Mouse (Mus musculus) spleen, adult 2 months (tissue): ENCODE measurements around the gene Trim50. TPM values are rescaled to one million over a fixed set of nuclear protein-coding genes. Genes with fewer than 3 reads are reported as not detected.

Experiments used
- DNase-seq, 2 experiments: peaks; one replicate each; pipeline versions ENCODE4 v3.0.0 to v3.0.0-alpha.2; 2012 to 2021; ENCODE audit warnings: low spot score in 2 of 2, low read depth in 1 of 2
- H3K27ac ChIP-seq: fragments of 200-500 bp; 2 replicates; pipeline ENCODE4 v1.5.1; 2012; ENCODE audit warnings: low read length, inconsistent platforms; ENCODE audit not compliant: insufficient read depth
- H3K27me3 ChIP-seq: fragments of 200-500 bp; 2 replicates; pipeline ENCODE4 v1.6.1; 2012; ENCODE audit warnings: mild to moderate bottlenecking, moderate library complexity, low read length, inconsistent platforms; ENCODE audit not compliant: control insufficient read depth, insufficient read depth
- H3K36me3 ChIP-seq: fragments of 200-500 bp; 2 replicates; pipeline ENCODE4 v1.6.1; 2012; ENCODE audit warnings: mild to moderate bottlenecking, low read length, inconsistent platforms; ENCODE audit not compliant: control insufficient read depth, insufficient read depth
- H3K4me1 ChIP-seq: fragments of 200-500 bp; 2 replicates; pipeline ENCODE4 v1.6.1; 2011; ENCODE audit warnings: inconsistent platforms; ENCODE audit not compliant: control insufficient read depth, insufficient read depth, insufficient read length
- H3K4me3 ChIP-seq: fragments of 200-500 bp; 2 replicates; pipeline ENCODE4 v1.5.1; 2011; ENCODE audit warnings: mild to moderate bottlenecking, inconsistent platforms; ENCODE audit not compliant: insufficient read depth, insufficient read length; ENCODE audit errors: extremely low read depth
- CTCF ChIP-seq: fragments of 200-500 bp; IDR thresholded peaks from 2 replicates; pipeline ENCODE4 v1.5.1; 2011; ENCODE audit warnings: mild to moderate bottlenecking, inconsistent platforms; ENCODE audit not compliant: insufficient read depth, insufficient read length, insufficient replicate concordance; ENCODE audit errors: extremely low read depth
- POLR2A ChIP-seq: fragments of 200-500 bp; IDR thresholded peaks from 2 replicates; pipeline ENCODE4 v1.6.1; 2011; ENCODE audit warnings: low read depth, low read length, inconsistent platforms
- WGBS: fragments of 180-500 bp; shearing (Covaris S2); methylation state at CpG from one replicate; pipeline ENCODE4 v1.1.7; 2018; 5-methylcytosine and 5-hydroxymethylcytosine counted together
- polyA plus RNA-seq: library from polyadenylated mRNA; depleted of rRNA; stranded (reverse); fragments of >200 nt; gene quantifications from 2 replicates; pipeline ENCODE4 v1.2.3, GENCODE M21; 2012

The Trim50 gene
- polyA plus RNA-seq, 1 experiment: 0.55 TPM

- Histone ChIP-seq H3K4me3 (no peak overlapping the region), H3K36me3 (no peaks in the 10 kb centered on the region), H3K27me3 (no peaks in the 10 kb centered on the region), H3K4me1 (no peaks in the 10 kb centered on the region), H3K27ac (no peak overlapping the region)
- 88% methylated on average over 5 of the region's 5 CpGs for WGBS
- no peak for TF ChIP-seq POLR2A
- no peak for TF ChIP-seq CTCF
- no peak for DNase-seq
Observed at GRCm38 (mm10) chr5:135330201-135330600, 22.9 kb upstream of the Trim50 start.

GRCm38 (mm10) chr5:135331161-135331560 lies 21.9 kb upstream of the Trim50 start:
- WGBS: 82% methylated on average over 6 of the region's 6 CpGs
- Histone ChIP-seq H3K27ac (no peak overlapping the region), H3K27me3 (no peaks in the 10 kb centered on the region), H3K4me1 (no peaks in the 10 kb centered on the region), H3K4me3 (no peak overlapping the region), H3K36me3 (no peaks in the 10 kb centered on the region)
- TF ChIP-seq POLR2A: no peak
- TF ChIP-seq CTCF: no peak
- DNase-seq: no peak

GRCm38 (mm10) chr5:135337575-135337974 lies 15.5 kb upstream of the Trim50 start:
- 83% methylated on average over 3 of the region's 3 CpGs for WGBS
- Histone ChIP-seq H3K4me1 (no peaks in the 10 kb centered on the region), H3K36me3 (no peaks in the 10 kb centered on the region), H3K27me3 (no peaks in the 10 kb centered on the region), H3K27ac (no peak overlapping the region), H3K4me3 (no peak overlapping the region)
- no peak for DNase-seq
- no peak for TF ChIP-seq CTCF
- TF ChIP-seq POLR2A: no peak

GRCm38 (mm10) chr5:135345989-135346388 lies 7.1 kb upstream of the Trim50 start:
- Histone ChIP-seq H3K27ac (no peak overlapping the region), H3K4me1 (no peaks in the 10 kb centered on the region), H3K4me3 (no peak overlapping the region), H3K27me3 (no peaks in the 10 kb centered on the region; the same call in 1 of the 2 replicates), H3K36me3 (no peaks in the 10 kb centered on the region)
- TF ChIP-seq CTCF: no peak
- TF ChIP-seq POLR2A: no peak
- DNase-seq: no peak
- 30% methylated on average over 7 of the region's 7 CpGs for WGBS

- Histone ChIP-seq H3K27me3 (no peaks in the 10 kb centered on the region; the same call in 1 of the 2 replicates), H3K4me3 (no peak overlapping the region), H3K4me1 (no peaks in the 10 kb centered on the region), H3K36me3 (no peaks in the 10 kb centered on the region), H3K27ac (no peak overlapping the region)
- WGBS: 3% methylated on average over 1 of the region's 1 CpGs
- TF ChIP-seq CTCF: no peak
- TF ChIP-seq POLR2A: no peak
- no peak for DNase-seq
Observed at GRCm38 (mm10) chr5:135346430-135346829, 6.7 kb upstream of the Trim50 start.

GRCm38 (mm10) chr5:135347511-135348011 lies 5.5 kb upstream of the Trim50 start:
- Histone ChIP-seq H3K27me3 (no peaks in the 10 kb centered on the region; the same call in 1 of the 2 replicates), H3K27ac (no peak overlapping the region), H3K36me3 (no peaks in the 10 kb centered on the region), H3K4me1 (no peaks in the 10 kb centered on the region), H3K4me3 (no peak overlapping the region)
- TF ChIP-seq CTCF (no peak), POLR2A (no peak)
- DNase-seq: no peak
- 74% methylated on average over 4 of the region's 4 CpGs for WGBS

GRCm38 (mm10) chr5:135349862-135350261 lies 3.2 kb upstream of the Trim50 start, which contains the start of gene Fkbp6:
Gene Fkbp6, minus strand, starts transcription at chr5:135350044.
- Histone ChIP-seq H3K36me3 (no peaks in the 10 kb centered on the region), H3K4me1 (no peaks in the 10 kb centered on the region), H3K27me3 (no peaks in the 10 kb centered on the region; the same call in 1 of the 2 replicates), H3K4me3 (no peak within 1 kb of the TSS), H3K27ac (no peak within 1 kb of the TSS)
- WGBS: 93% methylated on average over 35 of the region's 35 CpGs
- no peak for DNase-seq
- TF ChIP-seq POLR2A: no peak
- TF ChIP-seq CTCF: no peak

- DNase-seq: no peak
- 73% methylated on average over 13 of the region's 13 CpGs for WGBS
- Histone ChIP-seq H3K4me3 (no peak overlapping the region), H3K4me1 (no peaks in the 10 kb centered on the region), H3K27ac (no peak overlapping the region), H3K27me3 (no peaks in the 10 kb centered on the region; the same call in 1 of the 2 replicates), H3K36me3 (no peaks in the 10 kb centered on the region)
- no peak for TF ChIP-seq CTCF
- TF ChIP-seq POLR2A: no peak
Observed at GRCm38 (mm10) chr5:135351606-135352005, 1.5 kb upstream of the Trim50 start.
